21 mouse cellular contexts compared by ENCODE assay signal in genomic region chr5:36719601-36720000, GRCm38 (mm10). TPM values are rescaled to one million over a fixed set of nuclear protein-coding genes. Genes with fewer than 3 reads are reported as not detected.
DNase-seq lines count a peak whose midpoint lies in the region; ATAC-seq and TF ChIP-seq lines count a peak whose summit lies in the region.
"Had no signal": no experiment of that assay in that cellular context is flagged by ENCODE, and none has a peak within 500 bp of the region (broad histone marks: within the 10 kb centered on the region; RNA-seq: fewer than 3 reads in every experiment).

No protein-coding gene starts in this region.

- no peak for TF ChIP-seq POLR2A in cerebellum, adult 2 months (IDR thresholded peaks at IDR 0.05; ENCODE audit: borderline replicate concordance, insufficient read depth, low read length)

- WGBS in heart, embryonic 10.5 days: 88% methylated on average over 3 of the region's 3 CpGs
- WGBS in liver, embryonic 15.5 days (ENCODE audit: insufficient replicate concordance): 79% methylated on average over 3 of the region's 3 CpGs
- 82% methylated on average over 3 of the region's 3 CpGs for WGBS in cerebellum, adult 2 months

- peak overlapping the region; percentile 72 for H3K4me2 ChIP-seq in liver, embryonic 15.5 days
- H3K4me2 ChIP-seq: forebrain, embryonic 12.5 days; forebrain, embryonic 15.5 days; heart, embryonic 11.5 days; hindbrain, embryonic 12.5 days; hindbrain, embryonic 15.5 days had no signal

- no peak for ATAC-seq in liver, embryonic 15.5 days (ENCODE audit: insufficient read depth)
- ATAC-seq: forebrain, embryonic 15.5 days; intestine, postnatal 0 days; Patski had no signal

- no peaks in the 10 kb centered on the region for H3K36me3 ChIP-seq in heart, embryonic 10.5 days
- no peaks in the 10 kb centered on the region for H3K36me3 ChIP-seq in liver, embryonic 15.5 days (replicated peaks)
- H3K36me3 ChIP-seq: forebrain, embryonic 12.5 days; forebrain, embryonic 15.5 days; G1E; hindbrain, embryonic 12.5 days; hindbrain, embryonic 15.5 days had no signal

- peak overlapping the region; percentile 40; the same call in 1 of the 2 replicates for H3K9ac ChIP-seq in liver, embryonic 15.5 days
- H3K9ac ChIP-seq: forebrain, embryonic 12.5 days; forebrain, embryonic 15.5 days; hindbrain, embryonic 12.5 days; hindbrain, embryonic 15.5 days had no signal

- peak; percentile 66 for DNase-seq in adrenal gland, adult 8-10 months
- DNase-seq in adrenal gland, postnatal 25 days: no peak
- DNase-seq in heart, embryonic 10.5 days (ENCODE audit: low spot score): no peak
- DNase-seq in heart, adult 11 months: no peak
- peak; percentile 61 for DNase-seq in adipocyte (ENCODE audit: low spot score)
- no peak for DNase-seq in left cerebral cortex, adult 8-10 months (ENCODE audit: low spot score in 2 of 2)
- DNase-seq in cerebellum, adult 2 months: no peak
- DNase-seq: B cell, adult 2 months; cerebellum, adult 9-10 months; gastrocnemius, postnatal 25 days; heart, adult 2 months had no signal

- H3K9me3 ChIP-seq in heart, embryonic 10.5 days: no peaks in the 10 kb centered on the region
- no peaks in the 10 kb centered on the region for H3K9me3 ChIP-seq in liver, embryonic 15.5 days (replicated peaks)
- H3K9me3 ChIP-seq: forebrain, embryonic 12.5 days; forebrain, embryonic 15.5 days; G1E; hindbrain, embryonic 12.5 days; hindbrain, embryonic 15.5 days had no signal

- peaks cover 70% of the 10 kb centered on the region for H3K4me1 ChIP-seq in heart, embryonic 10.5 days
- H3K4me1 ChIP-seq in liver, embryonic 15.5 days (replicated peaks): peaks cover 93% of the 10 kb centered on the region
- H3K4me1 ChIP-seq in cerebellum, adult 2 months (ENCODE audit: control insufficient read depth, insufficient read depth, low read length): peaks cover 14% of the 10 kb centered on the region
- H3K4me1 ChIP-seq: forebrain, embryonic 12.5 days; forebrain, embryonic 15.5 days; hindbrain, embryonic 12.5 days; hindbrain, embryonic 15.5 days had no signal

- no peak for TF ChIP-seq CTCF in cerebellum, adult 2 months (IDR thresholded peaks at IDR 0.05; ENCODE audit: borderline replicate concordance, insufficient read depth, low read depth, low read length)

- H3K27me3 ChIP-seq in heart, embryonic 10.5 days (ENCODE audit: insufficient read depth, poor library complexity, severe bottlenecking): no peaks in the 10 kb centered on the region
- peaks cover 24% of the 10 kb centered on the region for H3K27me3 ChIP-seq in liver, embryonic 15.5 days
- H3K27me3 ChIP-seq in cerebellum, adult 2 months (ENCODE audit: control insufficient read depth, insufficient read depth, low read length): no peaks in the 10 kb centered on the region
- H3K27me3 ChIP-seq: CH12.LX; forebrain, embryonic 12.5 days; forebrain, embryonic 15.5 days; hindbrain, embryonic 12.5 days; hindbrain, embryonic 15.5 days; Patski had no signal

- H3K27ac ChIP-seq in heart, embryonic 10.5 days: peak overlapping the region; percentile 18; the same call in 1 of the 2 replicates
- peak overlapping the region; percentile 99 for H3K27ac ChIP-seq in liver, embryonic 15.5 days (replicated peaks)
- H3K27ac ChIP-seq in cerebellum, adult 2 months (ENCODE audit: insufficient read depth, low read length): no peak overlapping the region
- H3K27ac ChIP-seq: forebrain, embryonic 12.5 days; forebrain, embryonic 15.5 days; heart, adult 2 months; hindbrain, embryonic 12.5 days; hindbrain, embryonic 15.5 days had no signal

- H3K4me3 ChIP-seq in heart, embryonic 10.5 days: no peak overlapping the region
- H3K4me3 ChIP-seq in liver, embryonic 15.5 days (replicated peaks): no peak overlapping the region
- no peak overlapping the region for H3K4me3 ChIP-seq in cerebellum, adult 2 months (replicated peaks; ENCODE audit: insufficient read depth, low read depth, low read length)
- H3K4me3 ChIP-seq: forebrain, embryonic 12.5 days; forebrain, embryonic 15.5 days; heart, adult 2 months; hindbrain, embryonic 12.5 days; hindbrain, embryonic 15.5 days had no signal

RNA-seq across cellular contexts. Expression of gene D5Ertd579e, which starts 23.8 kb away (rescaled TPM):
- 10 to 100 TPM; 64.5 to 98.4 (median 79.4) TPM for total RNA-seq in adrenal gland, adult 8-10 months (2022)
- 63.3 and 73.0 TPM in 2 replicates for total RNA-seq in adrenal gland, postnatal 25 days (2021)
- 25.5 and 33.7 TPM in 2 replicates for polyA plus RNA-seq in heart, embryonic 10.5 days (2016; fragmentation: Nextera tagmentation; extraction: Ambion mirVana)
- 22.1 and 22.2 TPM in 2 replicates for polyA plus RNA-seq in liver, embryonic 15.5 days (2015; fragmentation: Nextera tagmentation; extraction: Ambion mirVana)
- total RNA-seq in left cerebral cortex, adult 8-10 months (2022): 100 to 1,000 TPM in 2 of 4 experiments, 10 to 100 TPM in 2; 91.1 to 114 (median 96.7) TPM
- polyA plus RNA-seq in cerebellum, adult 2 months (2012; rRNA removed): 69.4 and 75.9 TPM in 2 replicates

RNA-seq across cellular contexts. Expression of gene Bloc1s4, which starts 28.8 kb away (rescaled TPM):
- total RNA-seq in adrenal gland, adult 8-10 months (2022): 10 to 100 TPM; 21.6 to 34.1 (median 27.6) TPM
- 25.7 and 30.4 TPM in 2 replicates for total RNA-seq in adrenal gland, postnatal 25 days (2021)
- polyA plus RNA-seq in heart, embryonic 10.5 days (2016; fragmentation: Nextera tagmentation; extraction: Ambion mirVana): 19.5 and 27.1 TPM in 2 replicates
- 15.9 and 16.3 TPM in 2 replicates for polyA plus RNA-seq in liver, embryonic 15.5 days (2015; fragmentation: Nextera tagmentation; extraction: Ambion mirVana)
- total RNA-seq in left cerebral cortex, adult 8-10 months (2022): 10 to 100 TPM; 13.5 to 17.0 (median 14.1) TPM
- polyA plus RNA-seq in cerebellum, adult 2 months (2012; rRNA removed): 27.0 and 27.7 TPM in 2 replicates

Comparison
In these comparisons a context has a peak if more than half of its experiments do, and no peak if none do; other contexts are left out.
1. DNase-seq: peak in adrenal gland, adult 8-10 months (single experiment) and adipocyte (single experiment); none in adrenal gland, postnatal 25 days (single experiment), heart, embryonic 10.5 days (single experiment), heart, adult 11 months (single experiment), left cerebral cortex, adult 8-10 months (0 of 2) and cerebellum, adult 2 months (0 of 2).